Mouse (Mus musculus) adrenal gland, adult (tissue): ENCODE results near the gene Cfap58.

Source experiments
- DNase-seq, 2 experiments: peaks; one replicate each; pipeline ENCODE4 v3.0.0; 2022 to 2023; ENCODE audit warnings: low spot score in 1 of 2; ENCODE audit not compliant: inconsistent age in 2 of 2

The Cfap58 gene

DNA sequence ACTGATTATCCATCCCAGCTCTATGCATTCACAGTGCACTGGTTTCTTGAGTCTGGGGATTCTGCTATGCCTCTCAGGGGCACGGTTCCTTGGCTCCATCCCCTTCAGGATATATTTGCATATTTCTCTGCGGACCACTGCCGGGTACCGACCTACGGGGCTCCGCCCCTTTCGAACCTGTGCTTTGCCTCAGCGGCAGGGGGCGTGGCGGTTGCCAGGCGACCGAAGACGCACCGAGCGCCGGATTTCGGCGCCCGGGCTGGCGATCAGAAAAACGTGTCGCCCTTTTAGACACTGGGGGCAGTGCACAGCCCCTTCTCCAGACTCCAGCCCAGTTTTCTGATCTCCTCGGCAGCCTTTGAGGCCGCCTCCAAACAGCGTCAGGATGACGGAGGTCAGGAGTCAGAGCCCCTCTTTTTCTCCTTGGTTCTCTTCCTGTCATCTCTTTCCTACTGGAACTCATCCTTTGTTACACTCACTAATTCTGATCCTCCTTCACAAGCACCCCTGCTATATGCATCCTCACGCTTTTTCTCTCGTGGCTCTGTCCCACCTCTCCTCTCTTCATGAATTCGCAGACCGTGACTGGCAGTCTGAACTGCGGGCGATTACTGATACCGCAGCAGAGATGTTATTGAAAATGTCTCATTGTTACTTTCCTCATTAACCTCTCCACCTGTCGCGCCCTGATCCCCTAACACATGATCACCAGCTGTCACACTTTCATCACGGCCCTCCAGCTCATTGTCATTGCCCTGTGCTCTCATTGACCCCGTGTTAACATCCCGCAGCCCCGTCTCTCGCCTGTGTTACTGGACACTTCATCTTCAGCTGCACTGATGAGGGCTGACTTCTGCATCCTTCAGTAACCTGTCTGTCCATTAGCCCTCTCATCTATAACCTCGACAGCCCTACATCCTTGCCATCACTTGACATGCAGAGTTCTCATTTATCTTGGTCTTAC, at the start of gene Cfap58:
TSS of gene Cfap58 (plus strand) at position 233 of the 964 bp plus-strand sequence.
- peak; percentile 39 to 68 for DNase-seq

DNA sequence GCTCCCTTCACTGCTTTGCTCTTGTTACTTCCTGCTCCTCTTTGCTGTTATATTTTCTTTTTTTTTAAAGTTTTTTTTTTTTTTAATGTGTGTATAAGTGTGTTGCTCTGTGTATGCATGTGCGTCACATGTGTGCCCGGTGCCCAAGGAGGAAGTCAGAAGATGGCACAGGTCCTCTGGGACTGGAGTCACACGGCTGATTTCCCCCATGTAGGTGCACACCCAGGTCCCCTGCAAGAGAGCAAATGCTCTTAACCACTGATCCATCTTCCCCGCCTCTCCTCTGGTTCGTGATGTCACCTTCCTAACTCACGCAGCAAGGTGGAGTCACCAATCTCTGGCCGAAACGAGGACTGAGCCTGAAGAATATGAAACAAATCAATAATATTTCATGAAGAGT, 49.4 kb upstream of the Cfap58 start:
- DNase-seq: peak in 1 of 2 experiments; percentile 28

DNA sequence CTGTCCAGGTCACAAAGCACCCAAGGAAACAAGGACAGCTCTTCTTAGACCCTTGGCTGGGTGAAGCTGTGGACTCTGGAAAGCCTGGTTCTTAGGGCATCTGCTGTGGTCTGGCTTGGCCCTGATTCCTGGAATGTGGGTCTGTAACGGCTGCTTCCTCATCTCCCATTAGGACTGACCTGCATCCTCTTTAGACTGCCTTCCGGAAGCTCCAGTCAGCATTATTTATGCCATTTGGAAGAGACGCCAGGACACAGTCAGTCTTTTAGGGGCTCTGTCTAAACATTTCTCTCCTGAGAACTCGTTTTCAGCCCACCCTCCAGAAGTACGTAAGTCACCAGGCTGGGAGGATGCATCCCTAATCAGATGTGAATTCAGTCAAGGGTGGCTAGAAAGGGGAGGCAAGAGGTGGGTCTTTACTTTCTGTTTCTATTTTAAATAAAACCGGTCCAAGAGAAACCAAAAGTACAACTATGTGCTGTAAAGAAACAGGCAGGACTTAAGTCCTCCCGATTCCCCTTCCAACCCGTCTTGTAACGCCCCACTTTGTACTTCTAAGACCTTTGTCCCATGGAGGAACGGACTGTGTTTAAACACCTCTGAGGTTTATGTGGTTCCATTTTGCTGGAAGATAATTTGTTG, 46.9 kb upstream of the Cfap58 start:
- peak; percentile 43 to 71 for DNase-seq

DNA sequence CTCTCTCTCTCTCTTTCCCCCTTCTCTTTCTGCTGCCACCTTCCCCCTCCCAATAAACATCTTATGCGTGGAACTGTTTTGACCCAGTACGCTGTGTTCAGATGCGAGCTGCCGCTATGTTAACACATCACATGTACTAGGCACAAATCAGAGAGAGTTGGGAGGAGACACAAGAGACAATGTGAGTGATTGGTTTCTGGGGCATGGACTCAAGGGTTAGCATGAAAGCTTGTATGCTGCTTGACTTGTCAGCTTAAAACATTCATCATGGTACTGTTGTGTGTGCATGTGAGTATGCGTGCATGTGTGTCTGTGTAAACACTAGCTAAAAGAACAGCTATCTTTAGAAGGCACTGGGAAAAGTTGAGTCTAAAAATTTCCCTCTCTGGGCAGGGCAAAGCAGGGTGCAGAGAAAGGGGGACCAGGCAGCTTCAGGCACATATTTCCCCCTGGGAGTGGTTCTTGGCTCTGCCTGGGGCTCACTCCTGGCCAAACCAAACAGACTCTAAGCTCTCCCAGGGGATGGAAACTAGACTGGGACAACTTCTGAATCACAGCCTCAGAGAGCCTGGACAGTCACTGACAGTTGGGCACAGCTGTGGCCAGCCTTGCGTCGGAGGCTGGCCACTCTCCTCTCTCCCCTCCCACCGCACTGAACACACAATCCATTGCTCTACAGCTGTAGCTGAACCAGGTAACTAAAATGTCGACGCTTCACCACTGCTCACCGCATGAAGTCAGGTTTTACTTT, 45.7 kb upstream of the Cfap58 start:
- peak in 1 of 2 experiments; percentile 42 for DNase-seq

DNA sequence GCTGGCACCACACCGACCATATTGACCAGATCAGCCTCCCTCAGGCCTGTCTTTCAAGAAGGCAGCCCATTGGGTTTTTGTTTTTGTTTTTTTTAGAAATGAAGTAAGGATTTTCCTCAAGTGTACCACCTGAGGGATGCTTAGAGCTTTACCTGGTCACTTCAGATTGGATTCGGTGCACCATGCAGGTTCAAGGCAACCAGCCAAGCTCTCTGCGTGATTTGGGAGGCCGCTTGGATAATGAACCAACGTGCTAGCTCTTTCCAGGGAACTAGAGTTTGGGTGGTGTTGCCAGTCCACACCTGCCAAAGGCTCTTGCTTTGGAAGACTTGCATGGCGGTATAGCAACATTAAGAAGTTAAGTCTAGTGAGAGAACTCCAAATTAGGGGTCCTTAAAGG, 44.4 kb upstream of the Cfap58 start:
- DNase-seq: no peak

- no peak for DNase-seq
Measured at GRCm38 (mm10) chr19:47898472-47899079, 38.9 kb upstream of the Cfap58 start.

DNA sequence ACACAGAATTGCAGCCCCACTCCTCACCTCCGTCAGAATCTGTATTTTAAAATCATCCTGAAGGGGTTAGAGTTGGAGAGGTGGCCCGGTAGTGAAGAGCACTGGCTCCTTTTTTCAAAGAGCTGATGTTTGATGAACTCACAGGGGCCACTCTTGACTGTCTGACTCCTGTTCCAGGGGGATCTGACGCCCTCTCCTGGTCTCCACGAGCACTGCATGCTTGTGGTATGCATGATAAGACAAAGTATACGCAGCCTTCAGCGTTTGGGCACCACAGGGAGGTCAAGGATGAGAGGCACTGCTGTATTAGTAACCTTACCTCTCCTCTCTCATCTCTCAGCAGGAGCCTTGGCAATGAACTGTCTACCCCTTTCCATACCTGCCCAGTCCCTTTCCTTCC, 37.5 kb upstream of the Cfap58 start:
- DNase-seq: peak in 1 of 2 experiments; percentile 32

GRCm38 (mm10) chr19:47900558-47900957, 36.9 kb upstream of the Cfap58 start:
- DNase-seq: no peak

- peak; percentile 59 to 74 for DNase-seq
Measured at GRCm38 (mm10) chr19:47902316-47903201, 34.9 kb upstream of the Cfap58 start.

- no peak for DNase-seq
Measured at GRCm38 (mm10) chr19:47903679-47904078, 33.8 kb upstream of the Cfap58 start.

- DNase-seq: no peak
Measured at GRCm38 (mm10) chr19:47905081-47905480, 32.4 kb upstream of the Cfap58 start.

GRCm38 (mm10) chr19:47905603-47906002, 31.9 kb upstream of the Cfap58 start:
- no peak for DNase-seq

DNA sequence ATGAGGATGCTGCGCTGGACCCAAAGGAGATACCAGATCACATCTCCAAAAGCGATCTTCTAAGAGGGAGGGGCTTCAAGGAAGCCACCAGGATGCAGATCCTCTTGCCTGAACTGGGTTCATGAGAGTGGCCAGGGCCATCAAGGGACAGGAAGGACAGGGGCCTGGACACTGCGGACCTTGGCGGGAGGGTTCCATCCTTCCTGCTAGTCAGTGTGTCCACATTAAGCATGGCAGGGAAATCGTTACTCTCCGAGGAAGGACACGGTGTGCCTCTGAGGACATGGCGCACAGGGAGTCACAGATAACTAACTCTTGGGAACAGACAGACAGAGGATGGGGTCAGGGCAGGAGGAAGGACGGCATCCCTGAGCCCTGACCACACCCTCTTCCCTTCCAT, 29.9 kb upstream of the Cfap58 start:
- peak; percentile 62 to 70 for DNase-seq

DNA sequence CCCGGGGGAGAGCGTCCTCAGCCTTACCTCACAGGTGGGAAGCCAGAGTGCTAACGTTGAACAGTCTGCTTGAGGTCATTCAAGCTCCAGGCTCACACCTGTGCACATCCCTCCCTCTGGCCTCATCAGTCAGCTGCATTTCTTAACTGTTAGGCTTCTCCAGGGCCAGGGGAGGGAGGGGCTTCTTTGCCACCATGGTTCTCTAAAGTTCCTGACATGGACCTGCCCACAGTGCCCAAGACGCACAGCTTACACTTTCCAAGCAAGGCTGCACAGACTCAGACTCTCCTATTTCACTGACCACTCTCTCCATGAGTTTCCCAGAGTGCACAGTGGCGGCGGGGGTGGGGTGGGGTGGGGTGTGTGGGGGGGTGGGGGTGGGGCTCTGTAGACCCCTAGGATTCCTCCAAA, 28.5 kb upstream of the Cfap58 start:
- DNase-seq: no peak

- peak; percentile 39 to 70 for DNase-seq
Measured at GRCm38 (mm10) chr19:47909387-47910116, 27.9 kb upstream of the Cfap58 start.

DNA sequence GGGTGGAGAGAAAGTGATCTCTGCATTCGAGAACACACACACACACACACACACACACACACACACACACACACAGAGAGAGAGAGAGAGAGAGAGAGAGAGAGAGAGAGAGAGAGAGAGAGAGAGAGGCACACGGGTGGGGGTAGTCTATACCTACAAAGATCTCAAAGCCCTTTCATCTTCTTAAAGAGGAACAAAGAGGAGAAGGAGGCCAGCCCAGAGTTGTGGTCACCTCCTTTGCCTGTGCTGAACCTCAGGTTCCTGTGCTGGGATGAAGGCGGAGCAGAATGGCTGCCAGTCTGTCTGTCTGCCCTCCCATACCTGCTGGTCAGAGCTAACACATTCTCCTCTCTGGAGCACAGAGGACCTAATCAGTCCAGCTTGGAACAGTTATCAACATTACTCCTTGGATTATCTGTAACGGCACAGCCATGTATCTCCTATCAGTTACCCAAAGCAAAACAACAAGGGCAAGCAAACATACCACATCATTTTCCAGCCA, 27.3 kb upstream of the Cfap58 start:
- no peak for DNase-seq

GRCm38 (mm10) chr19:47910751-47911150, 26.7 kb upstream of the Cfap58 start:
- DNase-seq: no peak

GRCm38 (mm10) chr19:47913344-47913743, 24.1 kb upstream of the Cfap58 start:
- peak in 1 of 2 experiments; percentile 56 for DNase-seq

DNA sequence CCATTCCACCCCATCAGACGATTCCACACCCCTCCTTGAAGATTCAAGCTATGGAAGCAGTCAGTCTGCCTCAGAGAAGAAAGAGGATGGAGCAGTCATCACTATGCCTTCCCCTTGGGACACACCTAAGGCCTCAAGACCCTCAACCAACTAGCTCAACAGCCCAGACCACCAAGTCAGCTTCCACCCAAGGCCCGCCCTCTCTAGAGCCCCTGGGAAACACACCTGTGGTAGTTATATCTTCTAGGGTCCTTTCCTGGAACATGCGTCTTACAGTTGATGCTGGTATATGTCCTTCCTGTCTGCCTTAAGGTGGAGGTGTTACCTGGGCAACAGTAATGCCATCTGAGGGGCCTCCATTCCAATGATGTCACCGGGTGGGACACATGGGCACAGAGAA, 23.3 kb upstream of the Cfap58 start:
- no peak for DNase-seq
